Mouse (Mus musculus): ENCODE data around the gene Psd. TPM values are rescaled to one million over a fixed set of nuclear protein-coding genes. Genes with fewer than 3 reads are reported as not detected.

The Psd gene
- total and polyA plus RNA-seq, 2 experiments from 2014 or later, result 1.7 to 13.4 TPM

- no peaks in the 10 kb centered on the region for H3K36me3 ChIP-seq (replicated peaks; ENCODE audit: control insufficient read depth, insufficient read depth, low read length)
- peak overlapping the region; percentile 83 for H3K4me2 ChIP-seq (ENCODE audit: low read depth, low read length)
- WGBS, result under 1% methylated on average over 29 of the region's 29 CpGs
- TF ChIP-seq EP300 (IDR thresholded peaks at IDR 0.05; ENCODE audit: low read depth), result no peak
- no peak for TF ChIP-seq CTCF (IDR thresholded peaks at IDR 0.05; ENCODE audit: low read depth)
- ATAC-seq (ENCODE audit: insufficient read depth, low read depth), result peak; percentile 86
- H3K9ac ChIP-seq (replicated peaks; ENCODE audit: low read depth, low read length), result peak overlapping the region; percentile 37; the same call in 1 of the 2 replicates
- peak overlapping the region; percentile 55 for H3K4me3 ChIP-seq (ENCODE audit: low read depth, low read length)
- H3K27ac ChIP-seq (ENCODE audit: low read depth), result peak overlapping the region; percentile 84
- peak; percentile 70 for DNase-seq (ENCODE audit: low spot score)
- no peaks in the 10 kb centered on the region for H3K27me3 ChIP-seq (ENCODE audit: control insufficient read depth, insufficient read depth, low read length)
- H3K4me1 ChIP-seq (ENCODE audit: control insufficient read depth, insufficient read depth), result 0 out of 2 replicates have a peak, but pooled peaks cover 7% of the 10 kb centered on the region
- no peaks in the 10 kb centered on the region for H3K9me3 ChIP-seq (replicated peaks; ENCODE audit: control insufficient read depth, low read length)
These were observed 29.8 kb upstream of the Psd start for GRCm38 (mm10) chr19:46356701-46357138.

GRCm38 (mm10) chr19:46350168-46350932, 23.4 kb upstream of the Psd start, which contains the start of gene 2310034G01Rik:
Gene 2310034G01Rik, minus strand, starts transcription at chr19:46350302.
- H3K9ac ChIP-seq (replicated peaks; ENCODE audit: low read depth, low read length), result peak within 1 kb of the TSS; percentile 43
- no peak for DNase-seq (ENCODE audit: low spot score)
- 45% methylated on average over 10 of the region's 10 CpGs for WGBS
- no peaks in the 10 kb centered on the region for H3K9me3 ChIP-seq (replicated peaks; ENCODE audit: control insufficient read depth, low read length)
- TF ChIP-seq EP300 (IDR thresholded peaks at IDR 0.05; ENCODE audit: low read depth), result no peak
- no peak for TF ChIP-seq CTCF (IDR thresholded peaks at IDR 0.05; ENCODE audit: low read depth)
- no peaks in the 10 kb centered on the region for H3K36me3 ChIP-seq (replicated peaks; ENCODE audit: control insufficient read depth, insufficient read depth, low read length)
- H3K4me2 ChIP-seq (ENCODE audit: low read depth, low read length), result peak within 1 kb of the TSS; percentile 81
- H3K4me1 ChIP-seq (ENCODE audit: control insufficient read depth, insufficient read depth), result no peaks in the 10 kb centered on the region; the same call in 1 of the 2 replicates
- H3K4me3 ChIP-seq (ENCODE audit: low read depth, low read length), result peak within 1 kb of the TSS; percentile 60
- ATAC-seq (ENCODE audit: insufficient read depth, low read depth), result no peak
- H3K27me3 ChIP-seq (ENCODE audit: control insufficient read depth, insufficient read depth, low read length), result no peaks in the 10 kb centered on the region
- no peak within 1 kb of the TSS for H3K27ac ChIP-seq (ENCODE audit: low read depth)

GRCm38 (mm10) chr19:46349550-46349949, 22.6 kb upstream of the Psd start:
- Histone ChIP-seq H3K4me2 (ENCODE audit: low read depth, low read length) (peak overlapping the region; percentile 81), H3K36me3 (replicated peaks; ENCODE audit: control insufficient read depth, insufficient read depth, low read length) (no peaks in the 10 kb centered on the region), H3K4me1 (ENCODE audit: control insufficient read depth, insufficient read depth) (no peaks in the 10 kb centered on the region; the same call in 1 of the 2 replicates), H3K4me3 (ENCODE audit: low read depth, low read length) (peak overlapping the region; percentile 60), H3K27me3 (ENCODE audit: control insufficient read depth, insufficient read depth, low read length) (no peaks in the 10 kb centered on the region), H3K27ac (ENCODE audit: low read depth) (no peak overlapping the region), H3K9me3 (replicated peaks; ENCODE audit: control insufficient read depth, low read length) (no peaks in the 10 kb centered on the region), H3K9ac (replicated peaks; ENCODE audit: low read depth, low read length) (no peak overlapping the region; the same call in 1 of the 2 replicates)
- WGBS, result 33% methylated on average over 6 of the region's 6 CpGs
- DNase-seq (ENCODE audit: low spot score) (no peak), ATAC-seq (ENCODE audit: insufficient read depth, low read depth) (no peak)
- TF ChIP-seq CTCF (IDR thresholded peaks at IDR 0.05; ENCODE audit: low read depth) (no peak), EP300 (IDR thresholded peaks at IDR 0.05; ENCODE audit: low read depth) (no peak)

- no peaks in the 10 kb centered on the region; the same call in 1 of the 2 replicates for H3K4me1 ChIP-seq (ENCODE audit: control insufficient read depth, insufficient read depth)
- H3K4me2 ChIP-seq (ENCODE audit: low read depth, low read length), result peak overlapping the region; percentile 81
- ATAC-seq (ENCODE audit: insufficient read depth, low read depth) (peak; percentile 85), DNase-seq (ENCODE audit: low spot score) (peak; percentile 23)
- no peak for TF ChIP-seq EP300 (IDR thresholded peaks at IDR 0.05; ENCODE audit: low read depth)
- no peak for TF ChIP-seq CTCF (IDR thresholded peaks at IDR 0.05; ENCODE audit: low read depth)
- no peaks in the 10 kb centered on the region for H3K27me3 ChIP-seq (ENCODE audit: control insufficient read depth, insufficient read depth, low read length)
- no peaks in the 10 kb centered on the region for H3K9me3 ChIP-seq (replicated peaks; ENCODE audit: control insufficient read depth, low read length)
- H3K36me3 ChIP-seq (replicated peaks; ENCODE audit: control insufficient read depth, insufficient read depth, low read length), result no peaks in the 10 kb centered on the region
- H3K9ac ChIP-seq (replicated peaks; ENCODE audit: low read depth, low read length), result peak overlapping the region; percentile 43
- under 1% methylated on average over 67 of the region's 78 CpGs for WGBS
- H3K4me3 ChIP-seq (ENCODE audit: low read depth, low read length), result peak overlapping the region; percentile 60
- H3K27ac ChIP-seq (ENCODE audit: low read depth), result peak overlapping the region; percentile 58
These were observed 22.0 kb upstream of the Psd start for GRCm38 (mm10) chr19:46348761-46349458.

- 27% methylated on average over 14 of the region's 14 CpGs for WGBS
- H3K4me3 ChIP-seq (ENCODE audit: low read depth, low read length), result peak overlapping the region; percentile 60
- no peaks in the 10 kb centered on the region for H3K36me3 ChIP-seq (replicated peaks; ENCODE audit: control insufficient read depth, insufficient read depth, low read length)
- DNase-seq (ENCODE audit: low spot score), result no peak
- H3K9ac ChIP-seq (replicated peaks; ENCODE audit: low read depth, low read length), result peak overlapping the region; percentile 43
- peak overlapping the region; percentile 81 for H3K4me2 ChIP-seq (ENCODE audit: low read depth, low read length)
- peak; percentile 15; the same call in 1 of the 2 replicates for ATAC-seq (ENCODE audit: insufficient read depth, low read depth)
- TF ChIP-seq EP300 (IDR thresholded peaks at IDR 0.05; ENCODE audit: low read depth) (no peak), CTCF (IDR thresholded peaks at IDR 0.05; ENCODE audit: low read depth) (no peak)
- H3K27me3 ChIP-seq (ENCODE audit: control insufficient read depth, insufficient read depth, low read length), result no peaks in the 10 kb centered on the region
- H3K27ac ChIP-seq (ENCODE audit: low read depth), result peak overlapping the region; percentile 58
- no peaks in the 10 kb centered on the region; the same call in 1 of the 2 replicates for H3K4me1 ChIP-seq (ENCODE audit: control insufficient read depth, insufficient read depth)
- no peaks in the 10 kb centered on the region for H3K9me3 ChIP-seq (replicated peaks; ENCODE audit: control insufficient read depth, low read length)
These were observed 21.1 kb upstream of the Psd start for GRCm38 (mm10) chr19:46347936-46348668.
